Mouse (Mus musculus): ENCODE measurements at regions not wholly inside any gene's neighbourhood (a gene's known extent, or its start where the extent isn't known, plus 50 kb on each side); places are given as distances from the start of the nearest gene placed in this dataset.
A peak's percentile ranks its signal among the peaks of the same experiment; 100 is the strongest.

GRCm38 (mm10) chr14:107987752-107988285, 926.1 kb downstream of the Slitrk1 start:
- no peak for ATAC-seq (ENCODE audit: insufficient number of reproducible peaks, low FRiP score, low TSS enrichment)

GRCm38 (mm10) chr14:107978141-107978540, 935.8 kb downstream of the Slitrk1 start:
- ATAC-seq (ENCODE audit: insufficient number of reproducible peaks, low FRiP score, low TSS enrichment) = no peak

- no peak for ATAC-seq (ENCODE audit: insufficient number of reproducible peaks, low FRiP score, low TSS enrichment)
Measured at GRCm38 (mm10) chr14:107952076-107952475, 961.9 kb downstream of the Slitrk1 start.

GRCm38 (mm10) chr14:107903717-107904116, 1010.2 kb downstream of the Slitrk1 start:
- no peak for ATAC-seq (ENCODE audit: insufficient number of reproducible peaks, low FRiP score, low TSS enrichment)

- no peak for ATAC-seq (ENCODE audit: insufficient number of reproducible peaks, low FRiP score, low TSS enrichment)
Measured at GRCm38 (mm10) chr14:107901823-107902222, 1012.1 kb downstream of the Slitrk1 start.

GRCm38 (mm10) chr14:107860895-107861294, 1053.1 kb downstream of the Slitrk1 start:
- no peak for ATAC-seq (ENCODE audit: insufficient number of reproducible peaks, low FRiP score, low TSS enrichment)

GRCm38 (mm10) chr14:107849688-107850087, 1064.3 kb downstream of the Slitrk1 start:
- ATAC-seq (ENCODE audit: insufficient number of reproducible peaks, low FRiP score, low TSS enrichment) = peak; percentile 26; the same call in 1 of the 2 replicates

GRCm38 (mm10) chr14:107845289-107846215, 1068.4 kb downstream of the Slitrk1 start:
- ATAC-seq (ENCODE audit: insufficient number of reproducible peaks, low FRiP score, low TSS enrichment) = no peak

- ATAC-seq (ENCODE audit: insufficient number of reproducible peaks, low FRiP score, low TSS enrichment) = no peak
Measured at GRCm38 (mm10) chr14:107844533-107844932, 1069.4 kb downstream of the Slitrk1 start.

GRCm38 (mm10) chr14:107832976-107833375, 1081.0 kb downstream of the Slitrk1 start:
- no peak for ATAC-seq (ENCODE audit: insufficient number of reproducible peaks, low FRiP score, low TSS enrichment)

- ATAC-seq (ENCODE audit: insufficient number of reproducible peaks, low FRiP score, low TSS enrichment) = no peak
Measured at GRCm38 (mm10) chr14:107785242-107785641, 1128.7 kb downstream of the Slitrk1 start.

Data from cerebellum, adult (tissue).